Mouse (Mus musculus) lung, postnatal 0 days (tissue): ENCODE measurements around the gene Napb. TPM values are rescaled to one million over a fixed set of nuclear protein-coding genes. Genes with fewer than 3 reads are reported as not detected.

ENCODE experiments used
- ATAC-seq: fragments of 200-750 bp; cut with Nextera tagmentation; 2 replicates; pipeline ENCODE4 v1.8.0; 2017; ENCODE audit warnings: moderate library complexity
- DNase-seq: peaks from one replicate; pipeline ENCODE4 v3.0.0-alpha.2; 2016; ENCODE audit warnings: low spot score
- H3K27ac ChIP-seq: fragments of 300-500 bp; sonication (generic); 2 replicates; pipeline ENCODE4 v1.5.1; 2014; ENCODE audit warnings: antibody characterized with exemption, mild to moderate bottlenecking, low read length, mixed read lengths
- H3K27me3 ChIP-seq: fragments of 300-500 bp; sonication (generic); replicated peaks from 2 replicates; pipeline ENCODE4 v1.6.1; 2014; ENCODE audit warnings: low read length, mixed read lengths; ENCODE audit not compliant: insufficient read depth
- H3K36me3 ChIP-seq: fragments of 300-500 bp; sonication (generic); 2 replicates; pipeline ENCODE4 v1.6.1; 2014; ENCODE audit warnings: low read length, mixed read lengths; ENCODE audit not compliant: insufficient read depth
- H3K4me1 ChIP-seq: fragments of 300-500 bp; sonication (generic); 2 replicates; pipeline ENCODE4 v1.6.1; 2014; ENCODE audit warnings: antibody characterized with exemption, low read depth, low read length, mixed read lengths; ENCODE audit not compliant: insufficient read depth
- H3K4me2 ChIP-seq: fragments of 300-500 bp; sonication (generic); replicated peaks from 2 replicates; pipeline ENCODE4 v1.6.1; 2014; ENCODE audit warnings: low read depth, mild to moderate bottlenecking, low read length, moderate library complexity, mixed read lengths
- H3K4me3 ChIP-seq: fragments of 300-500 bp; sonication (generic); 2 replicates; pipeline ENCODE4 v1.5.1; 2014; ENCODE audit warnings: low read depth, low read length
- H3K9ac ChIP-seq: fragments of 300-500 bp; sonication (generic); replicated peaks from 2 replicates; pipeline ENCODE4 v1.6.1; 2014; ENCODE audit warnings: low read depth, mild to moderate bottlenecking
- H3K9me3 ChIP-seq: fragments of 300-500 bp; sonication (generic); 2 replicates; pipeline ENCODE4 v1.6.1; 2016; ENCODE audit warnings: low read length, mixed read lengths
- CTCF ChIP-seq: IDR thresholded peaks from 2 replicates; pipeline ENCODE4 v1.5.1; 2016; ENCODE audit warnings: antibody characterized with exemption, mild to moderate bottlenecking
- EP300 ChIP-seq: IDR thresholded peaks from 2 replicates; pipeline ENCODE4 v1.6.1; 2016; ENCODE audit warnings: antibody characterized with exemption, mild to moderate bottlenecking, control low read depth
- WGBS: fragments of 180-500 bp; shearing (Covaris S2); extraction: QIAGEN DNeasy Blood & Tissue Kit; methylation state at CpG from one replicate; pipeline ENCODE4 v1.1.7; 2014; 5-methylcytosine and 5-hydroxymethylcytosine counted together
- polyA plus RNA-seq: library from polyadenylated mRNA; unstranded; fragments of >200 nt; fragmentation: Nextera tagmentation; extraction: Ambion mirVana; gene quantifications from 2 replicates; pipeline ENCODE4 v1.2.1, GENCODE M21; 2015

Napb gene
- polyA plus RNA-seq, 1 experiment from 2014 or later: 1.4 TPM

DNA sequence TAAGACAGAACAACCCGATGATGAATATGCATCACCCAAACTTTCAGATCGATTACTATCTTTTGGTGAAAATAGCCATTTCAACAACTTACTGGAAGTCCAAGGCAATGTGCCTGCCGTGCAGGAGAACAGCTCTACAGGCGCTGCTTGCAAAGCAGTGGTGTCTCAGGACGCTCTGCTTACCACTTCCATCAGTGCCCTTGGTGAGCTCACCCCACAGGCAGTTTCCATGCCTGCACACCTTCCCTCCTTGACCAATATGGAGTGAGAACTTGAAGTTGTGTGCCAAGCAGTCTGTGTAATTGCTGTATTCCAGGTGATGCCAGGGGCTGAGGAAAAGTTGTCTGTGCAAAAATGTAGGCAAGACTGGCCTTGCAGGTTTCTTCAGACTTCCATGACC, 41.5 kb downstream of the Napb start:
- Histone ChIP-seq H3K4me1 (no peaks in the 10 kb centered on the region), H3K9ac (no peak overlapping the region), H3K27ac (no peak overlapping the region), H3K36me3 (peaks cover 24% of the 10 kb centered on the region), H3K9me3 (no peaks in the 10 kb centered on the region), H3K4me3 (no peak overlapping the region), H3K27me3 (no peaks in the 10 kb centered on the region), H3K4me2 (no peak overlapping the region)
- no peak for ATAC-seq
- TF ChIP-seq CTCF (no peak), EP300 (no peak)
- WGBS: 94% methylated on average over 5 of the region's 5 CpGs
- DNase-seq: no peak

DNA sequence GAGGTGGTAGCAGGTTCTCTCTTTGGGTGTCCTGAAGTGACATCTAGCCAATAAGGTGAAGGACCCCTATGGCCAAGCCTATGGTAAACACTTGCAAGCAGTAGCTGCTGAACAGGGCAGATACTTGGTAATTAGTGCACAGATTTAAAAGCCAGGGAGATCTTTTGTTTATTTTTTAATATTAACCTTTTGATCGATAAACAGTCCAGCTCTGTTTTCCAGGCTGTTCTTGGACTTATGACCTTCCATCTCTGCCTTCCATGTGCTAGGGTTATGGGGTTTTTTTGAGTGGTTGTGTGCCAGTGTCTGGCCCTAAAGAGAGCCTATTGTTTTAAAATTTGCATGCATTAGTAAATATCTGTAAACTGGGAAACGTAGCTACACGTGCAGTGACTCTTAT, 42.0 kb downstream of the Napb start:
- WGBS: 94% methylated on average over 3 of the region's 3 CpGs
- Histone ChIP-seq H3K9me3 (no peaks in the 10 kb centered on the region), H3K4me2 (no peak overlapping the region), H3K4me3 (no peak overlapping the region), H3K9ac (no peak overlapping the region), H3K36me3 (peaks cover 24% of the 10 kb centered on the region), H3K27me3 (no peaks in the 10 kb centered on the region), H3K27ac (no peak overlapping the region), H3K4me1 (no peaks in the 10 kb centered on the region)
- no peak for ATAC-seq
- no peak for DNase-seq
- TF ChIP-seq CTCF (no peak), EP300 (no peak)

DNA sequence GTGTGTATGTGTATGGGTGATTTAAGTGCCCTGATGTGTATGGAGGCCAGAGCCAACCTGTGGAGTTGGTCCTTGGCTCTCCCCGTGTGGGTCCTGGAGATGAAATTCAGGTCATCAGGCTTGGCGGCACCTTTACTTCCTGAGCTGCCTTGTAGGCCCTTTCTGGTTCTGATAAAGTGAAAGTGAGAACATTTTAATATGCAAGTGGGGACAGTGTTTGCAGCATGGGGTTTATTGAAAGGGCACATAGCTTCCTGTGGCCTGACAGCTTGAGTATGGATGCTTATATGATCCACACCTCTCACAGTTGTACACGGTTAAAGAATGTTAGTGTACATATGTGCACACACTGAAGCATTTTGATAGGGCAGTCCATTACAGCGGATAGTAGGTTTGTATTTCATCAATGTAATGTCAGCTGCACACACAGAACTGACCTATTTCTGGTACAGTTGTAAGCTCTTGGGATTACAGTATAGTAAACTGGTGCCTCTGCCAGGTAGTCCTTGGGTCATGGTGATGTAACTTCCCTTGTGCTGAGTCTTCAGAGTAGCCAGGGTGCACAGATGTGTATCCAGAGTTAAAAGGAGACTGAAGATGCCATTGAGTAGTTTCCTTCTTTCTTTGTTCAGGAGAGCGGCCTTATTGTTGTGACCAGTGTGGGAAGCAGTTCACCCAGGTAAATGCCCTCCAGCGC, 42.7 kb downstream of the Napb start:
- Histone ChIP-seq H3K4me1 (no peaks in the 10 kb centered on the region), H3K9me3 (no peaks in the 10 kb centered on the region), H3K9ac (no peak overlapping the region), H3K27me3 (no peaks in the 10 kb centered on the region), H3K27ac (no peak overlapping the region), H3K4me3 (no peak overlapping the region), H3K36me3 (peaks cover 29% of the 10 kb centered on the region), H3K4me2 (no peak overlapping the region)
- WGBS: 89% methylated on average over 6 of the region's 6 CpGs
- no peak for ATAC-seq
- DNase-seq: no peak
- TF ChIP-seq EP300 (no peak), CTCF (no peak)

- Histone ChIP-seq H3K9ac (no peak overlapping the region), H3K27me3 (no peaks in the 10 kb centered on the region), H3K4me3 (no peak overlapping the region), H3K9me3 (no peaks in the 10 kb centered on the region), H3K4me2 (no peak overlapping the region), H3K27ac (no peak overlapping the region), H3K4me1 (no peaks in the 10 kb centered on the region), H3K36me3 (peaks cover 26% of the 10 kb centered on the region)
- TF ChIP-seq CTCF (no peak), EP300 (no peak)
- WGBS: 64% methylated on average over 5 of the region's 5 CpGs
- DNase-seq (no peak), ATAC-seq (no peak)
These were observed 44.3 kb downstream of the Napb start for GRCm38 (mm10) chr2:148687971-148688370.

- Histone ChIP-seq H3K4me1 (peaks cover under 1% of the 10 kb centered on the region; the same call in 1 of the 2 replicates), H3K36me3 (peaks cover 22% of the 10 kb centered on the region), H3K9me3 (no peaks in the 10 kb centered on the region), H3K27me3 (no peaks in the 10 kb centered on the region), H3K4me2 (no peak overlapping the region), H3K4me3 (no peak overlapping the region), H3K27ac (no peak overlapping the region), H3K9ac (no peak overlapping the region)
- DNase-seq (peak; percentile 58), ATAC-seq (peak; percentile 77)
- TF ChIP-seq EP300 (no peak), CTCF (no peak)
- WGBS: 68% methylated on average over 1 of the region's 1 CpGs
These were observed 45.4 kb downstream of the Napb start for GRCm38 (mm10) chr2:148686862-148687261.

DNA sequence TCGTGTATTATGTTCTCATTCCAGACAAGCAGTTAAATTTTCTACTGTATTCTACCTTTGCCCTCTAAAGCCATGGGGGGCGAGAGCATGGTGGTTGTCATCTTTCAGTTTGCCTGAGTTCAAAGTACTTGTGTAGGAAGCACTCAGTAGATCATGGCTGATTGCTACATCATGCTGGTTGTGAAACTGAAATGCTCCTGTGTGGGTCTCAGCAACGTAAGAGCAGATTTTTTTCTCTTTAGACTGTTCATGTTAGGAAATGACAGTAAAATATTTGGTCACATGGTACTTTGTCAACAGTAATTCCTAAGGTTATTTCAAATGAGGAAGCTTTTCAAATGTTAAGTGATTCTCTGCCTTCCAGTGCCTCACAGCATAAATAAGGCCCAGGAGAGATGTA, 46.6 kb downstream of the Napb start:
- DNase-seq: peak; percentile 89
- WGBS: 60% methylated on average over 3 of the region's 3 CpGs
- Histone ChIP-seq H3K27ac (0 out of 2 replicates have a peak overlapping the region, but pooled peaks have one; percentile 23), H3K4me3 (no peak overlapping the region), H3K9me3 (no peaks in the 10 kb centered on the region), H3K4me1 (peaks cover 4% of the 10 kb centered on the region; the same call in 1 of the 2 replicates), H3K9ac (no peak overlapping the region), H3K27me3 (no peaks in the 10 kb centered on the region), H3K4me2 (no peak overlapping the region), H3K36me3 (peaks cover 15% of the 10 kb centered on the region)
- ATAC-seq: peak; percentile 13
- peak; percentile 81 for TF ChIP-seq EP300
- no peak for TF ChIP-seq CTCF
